8 mouse cellular contexts compared by ENCODE assay signal in the genomic region with DNA sequence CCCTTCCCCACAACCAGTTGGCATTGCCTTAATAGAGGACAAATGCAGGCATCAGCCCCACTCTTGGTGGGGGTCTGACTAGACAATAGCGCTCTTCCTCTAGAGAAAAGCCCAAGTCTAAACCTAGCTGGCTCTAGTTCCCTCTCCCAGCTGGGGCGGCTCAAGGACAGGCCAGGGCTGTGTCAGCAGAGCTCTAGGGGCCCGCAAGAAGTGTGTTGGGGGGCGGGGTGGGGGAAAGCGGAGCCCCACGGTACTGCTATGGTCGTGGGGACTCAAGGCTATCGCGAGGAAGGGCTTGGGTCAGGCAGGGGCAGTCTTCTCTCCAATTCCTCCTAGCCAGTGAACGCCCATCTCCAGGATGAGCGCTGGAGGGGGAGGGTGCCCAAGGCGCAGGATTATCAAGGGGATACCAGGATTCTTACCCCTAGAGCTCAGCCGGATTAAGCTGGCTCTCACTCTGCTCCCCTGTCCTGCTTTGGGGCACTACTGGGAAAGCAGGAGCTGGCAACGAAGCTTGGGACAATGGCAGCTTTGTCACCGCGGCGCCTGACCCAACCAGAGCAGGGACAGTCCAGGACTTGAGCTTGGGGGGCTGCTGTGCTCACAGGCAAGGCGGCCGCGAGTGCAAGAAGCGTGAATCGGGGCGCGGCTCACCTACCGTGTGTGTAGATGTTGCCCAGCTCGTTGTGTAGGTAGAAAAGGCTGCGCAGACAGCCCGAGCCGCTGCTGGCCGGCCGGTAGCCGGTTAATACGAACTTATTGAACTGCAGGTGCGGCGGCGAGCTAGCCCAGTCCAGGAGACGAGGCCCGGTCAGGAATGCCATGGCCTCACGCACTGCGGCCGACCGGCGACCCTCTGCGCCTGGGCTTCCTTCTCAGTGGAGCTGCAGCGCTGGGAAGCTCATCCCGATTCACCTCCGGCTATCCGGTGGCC. TPM values are rescaled to one million over a fixed set of nuclear protein-coding genes. Genes with fewer than 3 reads are reported as not detected.
A peak's percentile ranks its signal among the peaks of the same experiment; 100 is the strongest.
DNase-seq lines count a peak whose midpoint lies in the region; ATAC-seq lines count a peak whose summit lies in the region.

No protein-coding gene starts in this region.

- WGBS in heart, embryonic 15.5 days: 2% methylated on average over 48 of the region's 48 CpGs
- WGBS in limb, embryonic 11.5 days: 1% methylated on average over 48 of the region's 48 CpGs
- under 1% methylated on average over 46 of the region's 48 CpGs for WGBS in neural tube, embryonic 13.5 days

- peaks cover 48% of the 10 kb centered on the region for H3K27me3 ChIP-seq in heart, embryonic 15.5 days
- peaks cover 71% of the 10 kb centered on the region for H3K27me3 ChIP-seq in limb, embryonic 11.5 days (ENCODE audit: control insufficient read depth, insufficient read depth, low read length)
- H3K27me3 ChIP-seq in neural tube, embryonic 13.5 days: peaks cover 40% of the 10 kb centered on the region

- no peaks in the 10 kb centered on the region for H3K9me3 ChIP-seq in heart, embryonic 15.5 days (replicated peaks)
- peaks cover 4% of the 10 kb centered on the region; the same call in 1 of the 2 replicates for H3K9me3 ChIP-seq in limb, embryonic 11.5 days (ENCODE audit: control insufficient read depth, low read length)
- H3K9me3 ChIP-seq in neural tube, embryonic 13.5 days: no peaks in the 10 kb centered on the region

- peak overlapping the region; percentile 74 for H3K9ac ChIP-seq in heart, embryonic 15.5 days
- peak overlapping the region; percentile 58 for H3K9ac ChIP-seq in limb, embryonic 11.5 days (ENCODE audit: low read length)
- H3K9ac ChIP-seq in neural tube, embryonic 13.5 days: peak overlapping the region; percentile 87

- H3K36me3 ChIP-seq in heart, embryonic 15.5 days: peaks cover 3% of the 10 kb centered on the region; the same call in 1 of the 2 replicates
- 0 out of 2 replicates have a peak, but pooled peaks cover 3% of the 10 kb centered on the region for H3K36me3 ChIP-seq in limb, embryonic 11.5 days (ENCODE audit: control insufficient read depth, insufficient read depth, low read length)
- peaks cover 28% of the 10 kb centered on the region for H3K36me3 ChIP-seq in neural tube, embryonic 13.5 days

- peaks cover 41% of the 10 kb centered on the region for H3K4me1 ChIP-seq in heart, embryonic 15.5 days (replicated peaks)
- peaks cover 7% of the 10 kb centered on the region; the same call in 1 of the 2 replicates for H3K4me1 ChIP-seq in limb, embryonic 11.5 days (ENCODE audit: control insufficient read depth, insufficient read depth, low read length)
- H3K4me1 ChIP-seq in neural tube, embryonic 13.5 days (replicated peaks): peaks cover 36% of the 10 kb centered on the region

- peak; percentile 15 for ATAC-seq in heart, embryonic 15.5 days (replicated peaks; ENCODE audit: insufficient number of reproducible peaks, insufficient read depth, low FRiP score, low read depth)
- ATAC-seq in limb, embryonic 11.5 days (ENCODE audit: insufficient number of reproducible peaks, low FRiP score, low TSS enrichment, low read depth): peak; percentile 33; the same call in 1 of the 2 replicates
- peak; percentile 30 for ATAC-seq in neural tube, embryonic 13.5 days (ENCODE audit: low read depth)
- no peak for ATAC-seq in monocyte, adult 5-6 weeks (replicated peaks; ENCODE audit: insufficient number of reproducible peaks, low FRiP score, low TSS enrichment, poor library complexity, severe bottlenecking)

- peak overlapping the region; percentile 75 for H3K4me3 ChIP-seq in heart, embryonic 15.5 days
- H3K4me3 ChIP-seq in limb, embryonic 11.5 days (ENCODE audit: low read depth, low read length): peak overlapping the region; percentile 64
- H3K4me3 ChIP-seq in neural tube, embryonic 13.5 days: peak overlapping the region; percentile 85

- DNase-seq in cerebellum, adult 18-20 months: peak; percentile 32 to 49
- DNase-seq in cerebellum, adult 8-10 months: no peak
- peak; percentile 22 for DNase-seq in A20 (ENCODE audit: low read depth, low spot score)
- peak; percentile 58 to 63 for DNase-seq in cerebellum, postnatal 10 days
- DNase-seq in limb, embryonic 11.5 days (ENCODE audit: low spot score): peak; percentile 65

- H3K4me2 ChIP-seq in heart, embryonic 15.5 days: peak overlapping the region; percentile 99
- peak overlapping the region; percentile 98 for H3K4me2 ChIP-seq in limb, embryonic 11.5 days (ENCODE audit: low read depth, severe bottlenecking)
- H3K4me2 ChIP-seq in neural tube, embryonic 13.5 days: peak overlapping the region; percentile 77

- H3K27ac ChIP-seq in heart, embryonic 15.5 days: peak overlapping the region; percentile 69
- H3K27ac ChIP-seq in limb, embryonic 11.5 days (replicated peaks; ENCODE audit: low read depth, low read length): no peak overlapping the region
- H3K27ac ChIP-seq in neural tube, embryonic 13.5 days (replicated peaks): peak overlapping the region; percentile 86

RNA-seq across cellular contexts. Expression of a gene that starts 1.2 kb away (rescaled TPM):
- 13.5 and 18.7 TPM in 2 replicates for polyA plus RNA-seq in heart, embryonic 15.5 days (2015; fragmentation: Nextera tagmentation; extraction: Ambion mirVana)
- polyA plus RNA-seq in limb, embryonic 11.5 days (2014; fragmentation: Nextera tagmentation; extraction: Ambion mirVana): 7.4 and 7.7 TPM in 2 replicates
- polyA plus RNA-seq in neural tube, embryonic 13.5 days (2015; fragmentation: Nextera tagmentation; extraction: Ambion mirVana): 48.3 and 51.5 TPM in 2 replicates
- total RNA-seq in monocyte, adult 5-6 weeks (2017): 0.38 to 5.1 TPM (median 2.9 TPM) in 3 replicates

RNA-seq across cellular contexts. Expression of a gene that starts 6.2 kb away (rescaled TPM):
- 0.28 and 3.3 TPM in 2 replicates for polyA plus RNA-seq in heart, embryonic 15.5 days (2015; fragmentation: Nextera tagmentation; extraction: Ambion mirVana)
- polyA plus RNA-seq in limb, embryonic 11.5 days (2014; fragmentation: Nextera tagmentation; extraction: Ambion mirVana): 14.8 and 16.2 TPM in 2 replicates
- polyA plus RNA-seq in neural tube, embryonic 13.5 days (2015; fragmentation: Nextera tagmentation; extraction: Ambion mirVana): 1.5 and 3.0 TPM in 2 replicates
- total RNA-seq in monocyte, adult 5-6 weeks (2017): 0.39 TPM in 1 of 3 replicates, not detected in the others

RNA-seq across cellular contexts. Expression of a gene that starts 13.3 kb away (rescaled TPM):
- polyA plus RNA-seq in heart, embryonic 15.5 days (2015; fragmentation: Nextera tagmentation; extraction: Ambion mirVana): 22.4 and 37.6 TPM in 2 replicates
- 47.8 and 51.6 TPM in 2 replicates for polyA plus RNA-seq in limb, embryonic 11.5 days (2014; fragmentation: Nextera tagmentation; extraction: Ambion mirVana)
- polyA plus RNA-seq in neural tube, embryonic 13.5 days (2015; fragmentation: Nextera tagmentation; extraction: Ambion mirVana): 13.9 and 16.7 TPM in 2 replicates
- total RNA-seq in monocyte, adult 5-6 weeks (2017): 0.86 to 3.7 TPM (median 2.6 TPM) in 3 replicates

RNA-seq across cellular contexts. Expression of a gene that starts 16.9 kb away (rescaled TPM):
- polyA plus RNA-seq in heart, embryonic 15.5 days (2015; fragmentation: Nextera tagmentation; extraction: Ambion mirVana): not detected in 2 replicates
- 0.09 and 0.13 TPM in 2 replicates for polyA plus RNA-seq in limb, embryonic 11.5 days (2014; fragmentation: Nextera tagmentation; extraction: Ambion mirVana)
- 0.36 and 0.54 TPM in 2 replicates for polyA plus RNA-seq in neural tube, embryonic 13.5 days (2015; fragmentation: Nextera tagmentation; extraction: Ambion mirVana)
- total RNA-seq in monocyte, adult 5-6 weeks (2017): not detected in 3 replicates

RNA-seq across cellular contexts. Expression of a gene that starts 31.9 kb away (rescaled TPM):
- 36.5 and 47.5 TPM in 2 replicates for polyA plus RNA-seq in heart, embryonic 15.5 days (2015; fragmentation: Nextera tagmentation; extraction: Ambion mirVana)
- 125 and 129 TPM in 2 replicates for polyA plus RNA-seq in limb, embryonic 11.5 days (2014; fragmentation: Nextera tagmentation; extraction: Ambion mirVana)
- polyA plus RNA-seq in neural tube, embryonic 13.5 days (2015; fragmentation: Nextera tagmentation; extraction: Ambion mirVana): 213 and 231 TPM in 2 replicates
- total RNA-seq in monocyte, adult 5-6 weeks (2017): 7.0 to 19.0 TPM (median 8.6 TPM) in 3 replicates
